Mouse (Mus musculus): ENCODE results near the gene Gm9964. TPM values are rescaled to one million over a fixed set of nuclear protein-coding genes. Genes with fewer than 3 reads are reported as not detected.

The Gm9964 gene
- polyA plus RNA-seq, 1 experiment from 2014 or later = 0.21 TPM

DNA sequence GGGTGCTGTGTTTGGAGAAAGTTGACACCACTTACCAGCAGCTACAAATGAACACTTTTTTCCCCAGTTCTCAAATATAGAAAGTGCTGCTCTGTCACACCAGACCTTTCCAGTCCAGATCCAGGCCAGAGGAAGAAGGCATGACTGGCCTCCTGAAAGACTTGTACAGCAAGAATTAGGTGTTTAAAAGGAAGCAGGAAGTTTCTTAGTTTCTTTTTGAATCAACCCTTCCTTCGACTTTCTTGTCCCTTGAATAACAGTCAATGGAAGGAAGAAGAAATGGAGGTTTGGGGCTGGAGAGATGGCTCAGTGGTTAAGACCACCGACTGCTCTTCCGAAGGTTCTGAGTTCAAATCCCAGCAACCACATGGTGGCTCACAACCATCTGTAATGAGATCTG, 3.7 kb downstream of the Gm9964 start:
- WGBS = 81% methylated on average over 3 of the region's 3 CpGs

DNA sequence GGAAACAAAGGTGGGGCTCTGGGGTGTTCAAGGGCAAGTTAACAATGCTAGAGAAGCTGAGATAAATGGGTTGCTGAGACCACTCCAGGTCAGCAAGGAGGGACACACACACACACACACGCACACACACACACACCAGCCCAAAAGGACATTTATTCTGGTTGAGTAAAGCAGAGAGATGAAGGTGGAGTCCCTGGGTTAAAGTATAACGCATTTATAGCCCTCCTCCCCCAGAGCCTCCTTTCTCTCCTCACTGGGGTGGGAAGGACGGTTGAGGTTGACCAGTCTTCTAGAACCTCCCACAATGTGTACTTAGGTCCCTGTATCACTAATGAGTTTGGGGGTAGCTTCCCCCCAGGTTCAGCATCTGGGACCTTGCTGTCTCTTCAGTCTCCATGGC, 4.6 kb downstream of the Gm9964 start:
- Histone ChIP-seq H3K9me3 (no peaks in the 10 kb centered on the region), H3K4me2 (no peak overlapping the region), H3K9ac (no peak overlapping the region), H3K4me1 (peaks cover 25% of the 10 kb centered on the region), H3K4me3 (no peak overlapping the region), H3K27ac (no peak overlapping the region), H3K27me3 (no peaks in the 10 kb centered on the region), H3K36me3 (no peaks in the 10 kb centered on the region)
- WGBS = 66% methylated on average over 3 of the region's 3 CpGs
- ATAC-seq (ENCODE audit: borderline replicate concordance, extremely low read depth, low FRiP score, low TSS enrichment) = no peak

More for the DNA sequence above, 3.7 kb downstream of the Gm9964 start:
- H3K4me2 ChIP-seq = no peak overlapping the region
- no peaks in the 10 kb centered on the region for H3K36me3 ChIP-seq
- peaks cover 16% of the 10 kb centered on the region for H3K4me1 ChIP-seq
- no peak for ATAC-seq (ENCODE audit: borderline replicate concordance, extremely low read depth, low FRiP score, low TSS enrichment)
- no peaks in the 10 kb centered on the region for H3K27me3 ChIP-seq
- H3K9me3 ChIP-seq = no peaks in the 10 kb centered on the region
- H3K9ac ChIP-seq = no peak overlapping the region
- H3K4me3 ChIP-seq = no peak overlapping the region
- no peak overlapping the region for H3K27ac ChIP-seq

DNA sequence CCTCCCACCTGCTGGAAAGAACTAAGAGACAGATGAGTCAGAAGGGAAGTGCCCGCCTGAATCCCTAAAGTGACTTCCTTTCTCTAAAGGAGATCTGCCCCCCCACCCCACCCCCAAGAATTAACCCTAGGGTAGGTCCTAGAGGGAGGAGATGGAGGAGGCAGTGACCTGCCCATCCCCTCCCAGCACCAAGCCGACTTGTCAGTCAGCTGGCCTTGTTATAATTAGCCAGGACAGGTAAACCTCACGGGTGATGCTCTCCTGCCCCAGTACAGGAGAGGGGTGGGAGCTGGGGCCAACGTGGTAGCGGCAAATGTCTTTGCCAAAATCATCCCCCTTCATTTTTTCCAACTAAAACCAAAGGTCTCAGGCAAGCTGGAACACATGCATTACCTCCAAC, 5.1 kb downstream of the Gm9964 start:
- no peaks in the 10 kb centered on the region for H3K9me3 ChIP-seq
- no peak for ATAC-seq (ENCODE audit: borderline replicate concordance, extremely low read depth, low FRiP score, low TSS enrichment)
- no peak overlapping the region for H3K4me2 ChIP-seq
- no peak overlapping the region for H3K4me3 ChIP-seq
- no peaks in the 10 kb centered on the region for H3K36me3 ChIP-seq
- peaks cover 27% of the 10 kb centered on the region for H3K4me1 ChIP-seq
- 62% methylated on average over 5 of the region's 5 CpGs for WGBS
- H3K27me3 ChIP-seq = no peaks in the 10 kb centered on the region
- H3K27ac ChIP-seq = no peak overlapping the region
- no peak overlapping the region for H3K9ac ChIP-seq

DNA sequence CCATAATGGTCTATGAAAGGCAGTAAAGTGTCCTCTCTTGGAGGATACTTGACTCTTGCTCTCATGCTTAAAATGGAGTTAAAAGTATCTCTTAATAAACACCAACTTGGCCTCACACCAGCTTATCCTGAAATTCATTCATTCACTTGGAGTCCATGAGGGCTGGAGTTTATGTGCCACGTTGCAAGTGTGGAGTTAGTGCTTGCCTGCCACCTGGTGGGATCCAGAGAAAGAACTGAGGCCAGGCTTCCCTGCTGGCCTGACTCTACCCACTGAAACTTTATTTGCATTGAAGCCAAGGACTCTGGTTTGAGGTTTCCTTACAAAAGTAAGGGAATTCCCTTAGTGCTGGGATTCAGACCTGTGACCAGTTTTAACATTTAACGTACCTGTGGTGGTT, 6.2 kb downstream of the Gm9964 start:
- H3K9me3 ChIP-seq = no peaks in the 10 kb centered on the region
- no peak overlapping the region for H3K27ac ChIP-seq
- H3K4me3 ChIP-seq = no peak overlapping the region
- H3K36me3 ChIP-seq = no peaks in the 10 kb centered on the region
- H3K4me1 ChIP-seq = peaks cover 35% of the 10 kb centered on the region
- no peak overlapping the region for H3K4me2 ChIP-seq
- WGBS = 47% methylated on average over 2 of the region's 2 CpGs
- ATAC-seq (ENCODE audit: borderline replicate concordance, extremely low read depth, low FRiP score, low TSS enrichment) = no peak
- H3K27me3 ChIP-seq = no peaks in the 10 kb centered on the region
- no peak overlapping the region for H3K9ac ChIP-seq

DNA sequence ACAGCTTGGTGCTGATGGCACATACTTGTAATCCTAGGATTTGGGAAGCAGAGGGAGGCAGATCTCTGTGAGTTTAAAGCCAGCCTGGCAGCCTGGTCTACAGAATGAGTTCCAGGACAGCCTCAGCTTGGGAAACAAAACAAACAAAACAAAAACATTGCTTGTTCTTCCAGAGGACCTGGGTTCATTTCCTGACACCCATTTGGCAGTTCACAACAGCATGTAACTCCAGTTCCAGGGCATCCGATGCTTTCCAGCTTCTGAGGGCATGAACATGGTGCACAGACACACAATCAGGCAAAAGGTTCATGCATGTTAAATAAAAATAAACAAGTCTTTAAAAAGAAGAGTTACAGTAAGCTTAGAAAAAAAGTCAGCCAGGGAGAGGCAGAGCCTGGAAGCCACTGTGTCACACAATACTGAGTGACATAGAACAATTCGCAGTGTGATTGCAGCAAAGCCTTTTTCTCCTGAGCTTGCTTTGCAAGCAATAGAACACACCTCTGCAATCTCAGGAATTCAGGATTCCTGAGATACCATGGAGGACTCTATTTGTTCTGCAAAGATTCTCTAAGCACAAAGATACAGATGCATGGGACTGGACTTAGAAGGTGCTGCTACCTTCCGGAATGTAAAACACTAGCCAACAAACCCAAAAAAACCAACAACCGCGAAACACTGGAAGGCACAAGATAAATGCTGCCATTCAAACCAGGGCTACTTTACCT, 7.6 kb downstream of the Gm9964 start:
- H3K27ac ChIP-seq = no peak overlapping the region
- H3K4me2 ChIP-seq = no peak overlapping the region
- no peak for ATAC-seq (ENCODE audit: borderline replicate concordance, extremely low read depth, low FRiP score, low TSS enrichment)
- H3K9me3 ChIP-seq = no peaks in the 10 kb centered on the region
- no peaks in the 10 kb centered on the region for H3K27me3 ChIP-seq
- peaks cover 35% of the 10 kb centered on the region for H3K4me1 ChIP-seq
- 60% methylated on average over 5 of the region's 5 CpGs for WGBS
- no peaks in the 10 kb centered on the region for H3K36me3 ChIP-seq
- H3K4me3 ChIP-seq = no peak overlapping the region
- no peak overlapping the region for H3K9ac ChIP-seq

DNA sequence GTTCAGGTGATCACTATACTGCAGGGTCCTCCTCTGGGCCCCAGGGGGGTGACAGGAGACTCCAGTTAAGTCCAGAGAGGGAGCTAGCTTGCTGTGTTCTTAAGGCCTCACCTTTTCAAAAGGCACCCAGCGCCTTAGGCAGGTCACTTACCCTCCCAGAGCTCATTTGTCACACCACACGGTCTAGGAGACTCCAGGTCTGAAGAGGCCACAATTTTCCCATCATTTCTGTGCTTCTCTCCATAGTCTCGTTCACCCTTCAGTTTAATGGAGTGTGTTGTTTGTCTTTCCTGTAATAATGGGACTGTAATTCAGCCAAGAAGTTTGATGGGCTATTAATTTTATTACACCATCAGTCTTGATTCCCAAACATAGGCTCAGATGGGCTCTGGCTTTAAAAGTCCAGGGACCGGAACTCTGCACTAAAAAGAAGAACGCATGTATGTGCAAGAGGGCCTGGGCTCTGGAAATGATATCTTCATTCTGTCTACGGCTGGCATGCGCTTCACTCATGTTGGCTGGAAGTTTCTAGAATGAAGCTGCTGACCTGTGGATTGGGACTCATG, 8.3 kb downstream of the Gm9964 start:
- H3K27ac ChIP-seq = peak overlapping the region; percentile 26; the same call in 1 of the 2 replicates
- no peaks in the 10 kb centered on the region for H3K36me3 ChIP-seq
- no peaks in the 10 kb centered on the region for H3K9me3 ChIP-seq
- no peak overlapping the region for H3K4me3 ChIP-seq
- ATAC-seq (ENCODE audit: borderline replicate concordance, extremely low read depth, low FRiP score, low TSS enrichment) = no peak
- peaks cover 35% of the 10 kb centered on the region for H3K4me1 ChIP-seq
- H3K27me3 ChIP-seq = no peaks in the 10 kb centered on the region
- no peak overlapping the region for H3K9ac ChIP-seq
- no peak overlapping the region for H3K4me2 ChIP-seq
- WGBS = 50% methylated on average over 7 of the region's 7 CpGs

GRCm38 (mm10) chr11:79287447-79287846, 9.3 kb downstream of the Gm9964 start:
- peak; percentile 66; the same call in 1 of the 2 replicates for ATAC-seq (ENCODE audit: borderline replicate concordance, extremely low read depth, low FRiP score, low TSS enrichment)
- Histone ChIP-seq H3K9me3 (no peaks in the 10 kb centered on the region), H3K4me2 (no peak overlapping the region), H3K4me1 (peaks cover 35% of the 10 kb centered on the region), H3K27ac (peak overlapping the region; percentile 59), H3K4me3 (no peak overlapping the region), H3K9ac (no peak overlapping the region), H3K36me3 (no peaks in the 10 kb centered on the region), H3K27me3 (no peaks in the 10 kb centered on the region)
- 47% methylated on average over 6 of the region's 6 CpGs for WGBS

DNA sequence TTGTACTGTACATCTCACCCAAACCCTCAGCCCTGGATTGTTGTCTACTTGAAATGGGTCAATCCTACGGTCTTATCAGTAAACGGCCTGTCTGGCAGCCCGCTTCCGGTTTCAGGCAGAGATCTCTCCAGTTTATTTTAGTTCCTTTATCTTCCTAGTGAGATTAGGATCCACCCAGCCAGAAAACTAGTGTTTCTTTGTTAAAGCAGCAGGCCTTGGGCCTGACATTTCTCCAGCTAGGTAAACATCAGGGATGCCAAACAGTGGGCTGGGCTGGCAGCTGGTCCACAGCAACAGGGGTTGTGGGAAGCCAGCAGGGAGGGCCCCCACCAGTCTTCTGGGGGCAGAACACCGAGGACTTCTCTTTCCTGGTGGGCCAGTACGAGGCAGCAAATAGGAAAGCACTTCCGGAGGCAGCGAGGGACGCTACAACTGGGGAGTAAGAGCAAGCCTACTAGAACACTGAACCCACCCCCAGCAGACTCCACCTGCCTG, 10.4 kb downstream of the Gm9964 start:
- WGBS = 30% methylated on average over 9 of the region's 9 CpGs
- no peak overlapping the region for H3K27ac ChIP-seq
- H3K27me3 ChIP-seq = no peaks in the 10 kb centered on the region
- no peak for ATAC-seq (ENCODE audit: borderline replicate concordance, extremely low read depth, low FRiP score, low TSS enrichment)
- no peak overlapping the region for H3K9ac ChIP-seq
- peaks cover 36% of the 10 kb centered on the region for H3K4me1 ChIP-seq
- H3K4me3 ChIP-seq = no peak overlapping the region
- H3K4me2 ChIP-seq = no peak overlapping the region
- H3K36me3 ChIP-seq = no peaks in the 10 kb centered on the region
- H3K9me3 ChIP-seq = no peaks in the 10 kb centered on the region

DNA sequence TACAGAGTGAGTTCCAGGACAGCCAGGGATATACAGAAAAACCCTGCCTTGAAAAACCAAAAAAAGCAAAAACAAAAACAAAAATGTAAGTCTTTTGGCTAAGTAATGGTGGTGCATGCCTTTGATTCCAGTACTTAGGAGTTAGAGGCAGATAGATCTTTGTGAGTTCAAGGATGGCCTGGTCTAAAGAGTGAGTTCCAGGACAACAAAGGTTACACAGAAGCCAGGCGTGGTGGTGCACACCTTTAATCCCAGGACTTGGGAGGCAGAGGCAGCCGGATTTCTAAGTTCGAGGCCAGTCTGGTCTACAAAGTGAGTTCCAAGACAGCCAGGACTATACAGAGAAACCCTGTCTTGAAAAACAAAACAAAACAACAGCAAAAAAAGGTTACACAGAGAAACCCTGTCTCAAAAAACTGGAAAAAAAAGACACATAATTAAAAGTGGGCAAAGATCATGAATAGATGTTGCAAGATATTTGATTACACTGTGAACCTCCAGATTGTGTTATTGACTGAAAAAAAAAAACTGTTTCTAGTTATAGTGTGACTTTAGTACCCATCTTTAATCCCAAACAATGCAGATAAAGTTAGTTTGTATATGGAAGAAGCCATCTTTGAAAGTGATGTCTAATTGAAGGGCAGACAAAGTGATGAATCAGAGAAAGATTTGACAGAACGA, 13.2 kb downstream of the Gm9964 start:
- Histone ChIP-seq H3K4me1 (peaks cover 42% of the 10 kb centered on the region), H3K9ac (no peak overlapping the region), H3K9me3 (no peaks in the 10 kb centered on the region), H3K27me3 (no peaks in the 10 kb centered on the region), H3K27ac (no peak overlapping the region), H3K4me3 (no peak overlapping the region), H3K4me2 (no peak overlapping the region), H3K36me3 (no peaks in the 10 kb centered on the region)
- no peak for ATAC-seq (ENCODE audit: borderline replicate concordance, extremely low read depth, low FRiP score, low TSS enrichment)
- WGBS = 92% methylated on average over 4 of the region's 4 CpGs

DNA sequence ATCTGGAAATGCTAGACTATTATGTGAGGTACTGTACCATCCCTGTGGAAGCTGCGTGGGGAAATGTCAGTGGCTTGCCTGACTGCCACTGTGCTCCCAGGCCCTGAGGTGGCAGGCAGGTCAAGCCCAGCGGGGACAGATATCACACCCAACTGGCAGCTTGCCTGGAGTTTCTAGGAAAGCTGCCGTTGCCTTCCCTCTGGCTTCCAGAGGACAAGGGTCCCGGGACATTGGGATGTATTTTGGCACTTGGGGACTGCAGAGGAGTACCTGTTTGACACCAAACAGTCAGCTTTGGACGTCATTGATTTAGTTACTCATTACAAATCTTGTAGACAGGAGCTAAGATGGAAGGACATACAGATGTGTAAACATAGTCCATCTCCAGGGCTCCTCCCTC, 15.3 kb downstream of the Gm9964 start:
- H3K27me3 ChIP-seq = no peaks in the 10 kb centered on the region
- no peaks in the 10 kb centered on the region for H3K9me3 ChIP-seq
- WGBS = 28% methylated on average over 5 of the region's 5 CpGs
- H3K36me3 ChIP-seq = no peaks in the 10 kb centered on the region
- H3K27ac ChIP-seq = no peak overlapping the region
- ATAC-seq (ENCODE audit: borderline replicate concordance, extremely low read depth, low FRiP score, low TSS enrichment) = no peak
- H3K4me1 ChIP-seq = peaks cover 25% of the 10 kb centered on the region
- no peak overlapping the region for H3K4me3 ChIP-seq
- no peak overlapping the region for H3K9ac ChIP-seq
- H3K4me2 ChIP-seq = no peak overlapping the region

GRCm38 (mm10) chr11:79279732-79280405, 16.8 kb downstream of the Gm9964 start:
- Histone ChIP-seq H3K27ac (peak overlapping the region; percentile 70), H3K4me2 (no peak overlapping the region), H3K27me3 (no peaks in the 10 kb centered on the region), H3K4me3 (no peak overlapping the region), H3K9ac (no peak overlapping the region), H3K4me1 (peaks cover 19% of the 10 kb centered on the region), H3K9me3 (no peaks in the 10 kb centered on the region), H3K36me3 (no peaks in the 10 kb centered on the region)
- peak; percentile 55; the same call in 1 of the 2 replicates for ATAC-seq (ENCODE audit: borderline replicate concordance, extremely low read depth, low FRiP score, low TSS enrichment)
- WGBS = 27% methylated on average over 2 of the region's 2 CpGs

Data from lung, embryonic 15.5 days (tissue).